Mouse (Mus musculus) E14TG2a.4 (cell line): ENCODE measurements around the gene Srd5a3.

ENCODE experiments used
- CTCF ChIP-seq: conservative IDR thresholded peaks from 2 replicates; pipeline ENCODE4 v1.5.1; 2014; ENCODE audit warnings: low read length
- NANOG ChIP-seq: IDR thresholded peaks from 2 replicates; pipeline ENCODE4 v1.6.1; 2014; ENCODE audit warnings: borderline replicate concordance, low read length, mixed read lengths

GRCm38 (mm10) chr5:76107306-76107705 is 32.8 kb upstream of the Srd5a3 start:
- TF ChIP-seq CTCF (no peak), NANOG (no peak)
